Mouse (Mus musculus) heart, postnatal 25 days (tissue): ENCODE measurements at regions not wholly inside any gene's neighbourhood (a gene's known extent, or its start where the extent isn't known, plus 50 kb on each side); places are given as distances from the start of the nearest gene placed in this dataset.

Source experiments
- DNase-seq: peaks from one replicate; pipeline ENCODE4 v3.0.0; 2022; ENCODE audit warnings: low spot score
- intact Hi-C: fragments of 180-260 bp; cut with DNase I; formaldehyde crosslinking; loops from one replicate; pipeline ENCODE4 v1.15.1; 2025

- intact Hi-C loops = no loop called here
- DNase-seq = no peak
These were observed 553.2 kb upstream of the Adamts5 start for GRCm38 (mm10) chr16:86454810-86455209.

GRCm38 (mm10) chr16:86454031-86454430, 552.4 kb upstream of the Adamts5 start:
- no peak for DNase-seq

GRCm38 (mm10) chr16:86448478-86449160, 547.0 kb upstream of the Adamts5 start:
- intact Hi-C loops = no loop called here
- no peak for DNase-seq

More at GRCm38 (mm10) chr16:86454031-86454430, 552.4 kb upstream of the Adamts5 start:
- intact Hi-C loops = no loop called here

GRCm38 (mm10) chr16:86419458-86419857, 517.8 kb upstream of the Adamts5 start:
- intact Hi-C loops = loop anchor here (1.0 to 5.0 kb wide), 4 partner anchors 117 to 827 kb away; no protein-coding TSS in a partner anchor
- peak; percentile 3 for DNase-seq

GRCm38 (mm10) chr16:86404309-86404708, 502.7 kb upstream of the Adamts5 start:
- intact Hi-C loops = no loop called here
- no peak for DNase-seq

GRCm38 (mm10) chr16:86401381-86401780, 499.8 kb upstream of the Adamts5 start:
- intact Hi-C loops = no loop called here

GRCm38 (mm10) chr16:86399288-86399687, 497.7 kb upstream of the Adamts5 start:
- intact Hi-C loops = no loop called here
- no peak for DNase-seq

More at GRCm38 (mm10) chr16:86401381-86401780, 499.8 kb upstream of the Adamts5 start:
- no peak for DNase-seq

- intact Hi-C loops = no loop called here
- no peak for DNase-seq
These were observed 495.9 kb upstream of the Adamts5 start for GRCm38 (mm10) chr16:86397521-86397920.

GRCm38 (mm10) chr16:86389063-86389723, 487.6 kb upstream of the Adamts5 start:
- intact Hi-C loops = no loop called here
- no peak for DNase-seq

- DNase-seq = no peak
- intact Hi-C loops = no loop called here
These were observed 486.5 kb upstream of the Adamts5 start for GRCm38 (mm10) chr16:86388128-86388527.

- intact Hi-C loops = no loop called here
- DNase-seq = no peak
These were observed 476.4 kb upstream of the Adamts5 start for GRCm38 (mm10) chr16:86377991-86378390.

GRCm38 (mm10) chr16:86371652-86372051, 470.0 kb upstream of the Adamts5 start:
- intact Hi-C loops = no loop called here
- no peak for DNase-seq

GRCm38 (mm10) chr16:86368449-86368848, 466.8 kb upstream of the Adamts5 start:
- DNase-seq = no peak
- intact Hi-C loops = no loop called here

- intact Hi-C loops = no loop called here
- no peak for DNase-seq
These were observed 464.6 kb upstream of the Adamts5 start for GRCm38 (mm10) chr16:86366197-86366596.

GRCm38 (mm10) chr16:86361099-86361498, 459.5 kb upstream of the Adamts5 start:
- peak; percentile 1 for DNase-seq
- intact Hi-C loops = no loop called here

GRCm38 (mm10) chr16:86355036-86355435, 453.4 kb upstream of the Adamts5 start:
- no peak for DNase-seq
- intact Hi-C loops = no loop called here

GRCm38 (mm10) chr16:86347753-86348152, 446.1 kb upstream of the Adamts5 start:
- intact Hi-C loops = no loop called here
- DNase-seq = no peak

GRCm38 (mm10) chr16:86346916-86347315, 445.3 kb upstream of the Adamts5 start:
- intact Hi-C loops = no loop called here
- DNase-seq = no peak

- no peak for DNase-seq
- intact Hi-C loops = no loop called here
These were observed 438.7 kb upstream of the Adamts5 start for GRCm38 (mm10) chr16:86340311-86340710.

GRCm38 (mm10) chr16:86325406-86325805, 423.8 kb upstream of the Adamts5 start:
- intact Hi-C loops = no loop called here
- DNase-seq = no peak

- no peak for DNase-seq
- intact Hi-C loops = no loop called here
These were observed 417.3 kb upstream of the Adamts5 start for GRCm38 (mm10) chr16:86318898-86319297.
